Mouse (Mus musculus) liver, postnatal 0 days (tissue): ENCODE data around the gene Tex52. TPM values are rescaled to one million over a fixed set of nuclear protein-coding genes. Genes with fewer than 3 reads are reported as not detected.

ENCODE experiments used
- ATAC-seq: fragments of 200-750 bp; cut with Nextera tagmentation; 2 replicates; pipeline ENCODE4 v1.8.0; 2017; ENCODE audit warnings: mild to moderate bottlenecking, moderate library complexity
- DNase-seq: peaks from one replicate; pipeline ENCODE4 v3.0.0-alpha.2; 2016
- H3K27ac ChIP-seq: fragments of 300-500 bp; sonication (generic); 2 replicates; pipeline ENCODE4 v1.5.1; 2014; ENCODE audit warnings: antibody characterized with exemption, moderate library complexity, mild to moderate bottlenecking, low read depth
- H3K27me3 ChIP-seq: fragments of 300-500 bp; sonication (generic); 2 replicates; pipeline ENCODE4 v1.6.1; 2014; ENCODE audit warnings: low read length, control low read depth, mixed read lengths; ENCODE audit not compliant: insufficient read depth
- H3K36me3 ChIP-seq: fragments of 300-500 bp; sonication (generic); replicated peaks from 2 replicates; pipeline ENCODE4 v1.6.1; 2014; ENCODE audit warnings: mild to moderate bottlenecking, control low read depth, low read length, moderate library complexity, mixed read lengths; ENCODE audit not compliant: insufficient read depth
- H3K4me1 ChIP-seq: fragments of 300-500 bp; sonication (generic); 2 replicates; pipeline ENCODE4 v1.6.1; 2014; ENCODE audit warnings: antibody characterized with exemption, mild to moderate bottlenecking, control low read depth; ENCODE audit not compliant: insufficient read depth
- H3K4me2 ChIP-seq: fragments of 300-500 bp; sonication (generic); 2 replicates; pipeline ENCODE4 v1.6.1; 2014; ENCODE audit warnings: low read depth, mild to moderate bottlenecking, low read length, moderate library complexity, mixed read lengths
- H3K4me3 ChIP-seq: fragments of 300-500 bp; sonication (generic); 2 replicates; pipeline ENCODE4 v1.5.1; 2014; ENCODE audit warnings: low read depth, low read length
- H3K9ac ChIP-seq: fragments of 300-500 bp; sonication (generic); replicated peaks from 2 replicates; pipeline ENCODE4 v1.6.1; 2014; ENCODE audit warnings: mild to moderate bottlenecking, moderate library complexity
- H3K9me3 ChIP-seq: fragments of 300-500 bp; sonication (generic); 2 replicates; pipeline ENCODE4 v1.6.1; 2016; ENCODE audit warnings: mild to moderate bottlenecking, control low read depth, low read length, mixed read lengths
- CTCF ChIP-seq: sonication (generic); IDR thresholded peaks from 2 replicates; pipeline ENCODE4 v1.5.1; 2016; ENCODE audit warnings: antibody characterized with exemption, low read depth
- EP300 ChIP-seq: IDR thresholded peaks from 2 replicates; pipeline ENCODE4 v1.6.1; 2016; ENCODE audit warnings: antibody characterized with exemption, low read depth, mild to moderate bottlenecking
- WGBS: fragments of 180-500 bp; shearing (Covaris S2); extraction: QIAGEN DNeasy Blood & Tissue Kit; methylation state at CpG from one replicate; pipeline ENCODE4 v1.1.7; 2014; ENCODE audit not compliant: insufficient replicate concordance; 5-methylcytosine and 5-hydroxymethylcytosine counted together
- polyA plus RNA-seq: library from polyadenylated mRNA; unstranded; fragments of >200 nt; fragmentation: Nextera tagmentation; extraction: Ambion mirVana; gene quantifications from 2 replicates; pipeline ENCODE4 v1.2.1, GENCODE M21; 2015

The Tex52 gene
- polyA plus RNA-seq, 1 experiment from 2014 or later, result not detected

- Histone ChIP-seq H3K9ac (peak overlapping the region; percentile 97), H3K36me3 (peaks cover 26% of the 10 kb centered on the region), H3K9me3 (no peaks in the 10 kb centered on the region), H3K4me1 (peaks cover 19% of the 10 kb centered on the region), H3K4me2 (peak overlapping the region; percentile 97), H3K27me3 (no peaks in the 10 kb centered on the region), H3K4me3 (peak overlapping the region; percentile 96), H3K27ac (peak overlapping the region; percentile 94)
- DNase-seq, result no peak
- 15% methylated on average over 9 of the region's 9 CpGs for WGBS
- no peak for TF ChIP-seq CTCF
- no peak for TF ChIP-seq EP300
- ATAC-seq, result no peak
Observed at GRCm38 (mm10) chr6:128361901-128362300, 13.4 kb upstream of the Tex52 start.

GRCm38 (mm10) chr6:128362381-128363006 is 12.8 kb upstream of the Tex52 start, which contains the start of the genes Rhno1 and Foxm1:
Gene Rhno1, minus strand, starts transcription at chr6:128362911.
Gene Foxm1, plus strand, starts transcription at chr6:128362967.
- peak within 1 kb of the TSS; percentile 97 for H3K4me2 ChIP-seq
- H3K4me3 ChIP-seq, result peak within 1 kb of the TSS; percentile 96
- peak within 1 kb of the TSS; percentile 94 for H3K27ac ChIP-seq
- peaks cover 28% of the 10 kb centered on the region for H3K36me3 ChIP-seq
- no peak for TF ChIP-seq CTCF
- TF ChIP-seq EP300, result no peak
- ATAC-seq, result peak; percentile 90
- H3K9me3 ChIP-seq, result no peaks in the 10 kb centered on the region
- H3K9ac ChIP-seq, result peak within 1 kb of the TSS; percentile 97
- H3K4me1 ChIP-seq, result peaks cover 19% of the 10 kb centered on the region
- under 1% methylated on average over 35 of the region's 76 CpGs for WGBS
- peak; percentile 90 for DNase-seq
- H3K27me3 ChIP-seq, result no peaks in the 10 kb centered on the region

- TF ChIP-seq EP300 (no peak), CTCF (no peak)
- no peaks in the 10 kb centered on the region for H3K27me3 ChIP-seq
- H3K4me1 ChIP-seq, result peaks cover 19% of the 10 kb centered on the region
- H3K4me3 ChIP-seq, result peak overlapping the region; percentile 96
- DNase-seq, result no peak
- no peaks in the 10 kb centered on the region for H3K9me3 ChIP-seq
- ATAC-seq, result peak; percentile 32
- peak overlapping the region; percentile 94 for H3K27ac ChIP-seq
- H3K36me3 ChIP-seq, result peaks cover 26% of the 10 kb centered on the region
- WGBS, result 5% methylated on average over 40 of the region's 46 CpGs
- peak overlapping the region; percentile 97 for H3K9ac ChIP-seq
- peak overlapping the region; percentile 97 for H3K4me2 ChIP-seq
Observed at GRCm38 (mm10) chr6:128363007-128363825, 12.0 kb upstream of the Tex52 start.

GRCm38 (mm10) chr6:128364721-128365120 is 10.5 kb upstream of the Tex52 start:
- H3K4me1 ChIP-seq, result peaks cover 19% of the 10 kb centered on the region
- no peak overlapping the region for H3K4me2 ChIP-seq
- H3K27ac ChIP-seq, result no peak overlapping the region
- 0 out of 2 replicates have a peak overlapping the region, but pooled peaks have one; percentile 11 for H3K9ac ChIP-seq
- ATAC-seq (no peak), DNase-seq (no peak)
- peaks cover 31% of the 10 kb centered on the region for H3K36me3 ChIP-seq
- no peaks in the 10 kb centered on the region for H3K27me3 ChIP-seq
- TF ChIP-seq EP300, result no peak
- TF ChIP-seq CTCF, result no peak
- 80% methylated on average over 6 of the region's 6 CpGs for WGBS
- no peaks in the 10 kb centered on the region for H3K9me3 ChIP-seq
- H3K4me3 ChIP-seq, result no peak overlapping the region

- Histone ChIP-seq H3K27ac (no peak overlapping the region), H3K27me3 (no peaks in the 10 kb centered on the region), H3K4me1 (peaks cover 14% of the 10 kb centered on the region), H3K36me3 (peaks cover 46% of the 10 kb centered on the region), H3K4me3 (no peak overlapping the region), H3K9me3 (no peaks in the 10 kb centered on the region), H3K9ac (no peak overlapping the region), H3K4me2 (no peak overlapping the region)
- DNase-seq (no peak), ATAC-seq (no peak)
- WGBS, result 80% methylated on average over 5 of the region's 5 CpGs
- no peak for TF ChIP-seq EP300
- TF ChIP-seq CTCF, result no peak
Observed at GRCm38 (mm10) chr6:128366466-128366865, 8.8 kb upstream of the Tex52 start.

- Histone ChIP-seq H3K4me2 (no peak overlapping the region), H3K36me3 (peaks cover 74% of the 10 kb centered on the region), H3K9ac (no peak overlapping the region), H3K27me3 (no peaks in the 10 kb centered on the region), H3K4me1 (0 out of 2 replicates have a peak, but pooled peaks cover 4% of the 10 kb centered on the region), H3K27ac (no peak overlapping the region), H3K4me3 (no peak overlapping the region), H3K9me3 (no peaks in the 10 kb centered on the region)
- TF ChIP-seq CTCF, result peak; percentile 47; the same call in 1 of the 2 replicates
- TF ChIP-seq EP300, result no peak
- ATAC-seq (peak; percentile 88), DNase-seq (peak; percentile 45)
- 68% methylated on average over 5 of the region's 5 CpGs for WGBS
Observed at GRCm38 (mm10) chr6:128370040-128370439, 5.2 kb upstream of the Tex52 start.
